Mouse (Mus musculus): ENCODE results near the gene Lrrc71.

- TF ChIP-seq CTCF (IDR thresholded peaks at IDR 0.05; ENCODE audit: insufficient read depth, low read depth, low read length) = no peak
- no peak for TF ChIP-seq POLR2A (IDR thresholded peaks at IDR 0.05; ENCODE audit: insufficient read depth, low read depth, low read length)
These were observed 16.1 kb upstream of the Lrrc71 start for GRCm38 (mm10) chr3:87764506-87764905.
